Mouse (Mus musculus) myocyte (in vitro differentiated cells): ENCODE measurements around the gene Usp36.

Experiments
- E2F4 ChIP-seq: IDR thresholded peaks from one replicate; pipeline ENCODE4 v1.6.1; 2011; ENCODE audit warnings: mild to moderate bottlenecking, control low read depth, moderate library complexity; ENCODE audit not compliant: insufficient read depth
- MAX ChIP-seq: IDR thresholded peaks from one replicate; pipeline ENCODE4 v1.6.1; 2011; ENCODE audit warnings: low read depth, mild to moderate bottlenecking, control low read depth
- POLR2A ChIP-seq: IDR thresholded peaks from one replicate; pipeline ENCODE4 v1.6.1; 2011; ENCODE audit warnings: low read depth, mild to moderate bottlenecking, control low read depth, moderate library complexity; ENCODE audit not compliant: insufficient read length
- POLR2AphosphoS2 ChIP-seq: IDR thresholded peaks from one replicate; pipeline ENCODE4 v1.6.1; 2011; ENCODE audit warnings: low read depth, control low read depth; ENCODE audit not compliant: insufficient read length
- TCF12 ChIP-seq: IDR thresholded peaks from one replicate; pipeline ENCODE4 v1.6.1; 2011; ENCODE audit warnings: mild to moderate bottlenecking, control low read depth; ENCODE audit not compliant: poor library complexity, insufficient read depth, severe bottlenecking
- USF1 ChIP-seq: IDR thresholded peaks from one replicate; pipeline ENCODE4 v1.6.1; 2011; ENCODE audit warnings: low read depth, mild to moderate bottlenecking, control low read depth, moderate library complexity

- TF ChIP-seq POLR2AphosphoS2 = no peak
- no peak for TF ChIP-seq USF1
- TF ChIP-seq E2F4 = no peak
- no peak for TF ChIP-seq POLR2A
- no peak for TF ChIP-seq MAX
- no peak for TF ChIP-seq TCF12
Observed at GRCm38 (mm10) chr11:118210962-118211361, 79.1 kb downstream of the Usp36 start.
